Mouse (Mus musculus): ENCODE measurements around the gene Sun3.

GRCm38 (mm10) chr11:9048703-9049060 lies at the start of gene Sun3:
- TF ChIP-seq CTCF (IDR thresholded peaks at IDR 0.05; ENCODE audit: control insufficient read depth, insufficient read depth, low read length) = no peak
- TF ChIP-seq POLR2A (IDR thresholded peaks at IDR 0.05; ENCODE audit: borderline replicate concordance, control insufficient read depth, low read depth, low read length) = no peak; the same call in 1 of the 2 replicates
